Mouse (Mus musculus): ENCODE measurements around the gene Arhgef17.
"Not testable (repeated sequence)": the region's sequence is repeated elsewhere in the genome, so short reads cannot be mapped to it uniquely, and the experiment has no call there.

DNA sequence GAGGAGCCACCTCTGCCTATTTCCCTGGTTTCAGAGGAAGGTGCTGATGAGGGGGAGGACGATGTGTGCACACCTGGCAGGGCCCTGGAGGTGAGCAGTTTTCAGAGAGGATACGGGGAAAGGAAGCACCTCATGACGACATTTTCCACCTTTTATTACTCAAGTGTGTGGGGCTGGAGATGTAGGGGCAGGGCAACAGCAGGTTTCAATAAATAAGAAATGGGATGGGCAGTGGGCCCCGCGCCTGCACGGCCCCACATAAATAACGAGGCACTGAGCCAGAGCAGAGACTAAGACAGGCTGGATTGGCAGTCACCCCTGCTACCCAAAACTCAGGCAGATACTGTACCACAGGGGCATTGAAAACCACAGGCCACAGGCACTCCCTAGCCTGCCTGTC is 85.9 kb downstream of the Arhgef17 start:
- not testable (repeated sequence) for TF ChIP-seq EP300 (optimal IDR thresholded peaks at IDR 0.05); CTCF (IDR thresholded peaks at IDR 0.05; ENCODE audit: low read depth)
